Mouse (Mus musculus) common myeloid progenitor, adult 5-6 weeks (primary cell): Measurements from ENCODE around the gene Trim47. TPM values are rescaled to one million over a fixed set of nuclear protein-coding genes. Genes with fewer than 3 reads are reported as not detected.
A peak's percentile ranks its signal among the peaks of the same experiment; 100 is the strongest.
"Not testable (repeated sequence)": the region's sequence is repeated elsewhere in the genome, so short reads cannot be mapped to it uniquely, and the experiment has no call there.

Experiments used
- ATAC-seq: replicated peaks from 2 replicates; pipeline ENCODE4 v1.8.0; 2016; ENCODE audit warnings: low read depth, mild to moderate bottlenecking, moderate TSS enrichment, inconsistent platforms; ENCODE audit not compliant: poor library complexity, severe bottlenecking
- total RNA-seq: library from RNA; stranded (forward); fragments of 200-1000, 187-1606 nt; gene quantifications from 2 replicates; pipeline ENCODE4 v1.2.3, GENCODE M21; 2017

Trim47 gene
- total RNA-seq, 1 experiment from 2014 or later, result 5.8 TPM

- ATAC-seq, result not testable (repeated sequence)
These were observed 34.1 kb downstream of the Trim47 start for GRCm38 (mm10) chr11:116092959-116093358.

DNA sequence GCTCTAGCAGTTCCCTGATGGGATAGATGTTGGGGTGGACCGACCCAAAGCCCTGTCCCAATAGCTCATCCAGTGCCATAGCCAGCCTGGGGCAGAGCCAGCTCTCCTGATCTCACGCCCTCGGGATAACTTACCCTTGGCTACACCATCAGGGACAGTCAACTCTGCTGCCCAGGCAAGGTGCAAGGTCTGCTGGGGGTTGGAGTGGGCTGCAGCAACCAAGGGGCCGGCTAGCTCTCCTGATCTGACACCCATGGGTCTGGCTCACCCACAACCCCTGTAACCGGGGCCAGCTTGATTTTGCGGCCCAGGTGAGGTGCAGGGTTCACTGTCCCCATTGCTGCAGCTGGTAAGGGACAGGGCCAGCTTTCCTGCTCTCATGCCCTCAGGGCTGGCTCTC lies 35.4 kb downstream of the Trim47 start:
- ATAC-seq, result no peak

GRCm38 (mm10) chr11:116089545-116089944 lies 37.5 kb downstream of the Trim47 start:
- ATAC-seq, result no peak

DNA sequence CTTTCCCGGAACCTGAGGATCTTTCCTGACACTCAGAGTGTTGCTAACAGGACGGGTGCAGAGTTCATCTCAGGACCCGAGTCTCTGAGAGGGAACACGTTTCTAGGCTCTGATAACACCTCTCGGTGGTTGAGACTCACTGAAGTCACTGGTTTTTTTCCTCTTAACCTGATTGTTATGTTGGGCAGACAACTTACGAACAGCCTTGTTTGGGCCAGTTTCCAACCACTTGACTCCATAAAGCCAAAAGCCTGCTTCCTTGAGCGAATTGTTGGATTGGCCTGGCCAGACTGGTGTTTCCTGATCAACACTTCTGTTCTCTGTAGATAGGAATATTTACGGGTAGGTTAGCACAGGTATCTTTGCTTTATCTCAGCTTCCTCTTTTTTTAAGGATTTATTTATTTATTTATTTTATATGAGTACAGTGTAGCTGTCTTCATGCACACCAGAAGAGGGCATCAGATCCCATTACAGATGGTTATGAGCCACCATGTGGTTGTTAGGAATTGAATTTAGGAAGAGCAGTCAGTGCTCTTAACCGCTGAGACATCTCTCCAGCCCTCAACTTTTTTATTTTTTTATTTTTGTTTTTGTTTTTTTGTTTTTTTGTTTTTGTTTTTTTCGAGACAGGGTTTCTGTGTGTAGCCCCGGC lies 38.1 kb downstream of the Trim47 start:
- peak; percentile 14 for ATAC-seq

GRCm38 (mm10) chr11:116088188-116088587 lies 38.8 kb downstream of the Trim47 start:
- ATAC-seq, result no peak

DNA sequence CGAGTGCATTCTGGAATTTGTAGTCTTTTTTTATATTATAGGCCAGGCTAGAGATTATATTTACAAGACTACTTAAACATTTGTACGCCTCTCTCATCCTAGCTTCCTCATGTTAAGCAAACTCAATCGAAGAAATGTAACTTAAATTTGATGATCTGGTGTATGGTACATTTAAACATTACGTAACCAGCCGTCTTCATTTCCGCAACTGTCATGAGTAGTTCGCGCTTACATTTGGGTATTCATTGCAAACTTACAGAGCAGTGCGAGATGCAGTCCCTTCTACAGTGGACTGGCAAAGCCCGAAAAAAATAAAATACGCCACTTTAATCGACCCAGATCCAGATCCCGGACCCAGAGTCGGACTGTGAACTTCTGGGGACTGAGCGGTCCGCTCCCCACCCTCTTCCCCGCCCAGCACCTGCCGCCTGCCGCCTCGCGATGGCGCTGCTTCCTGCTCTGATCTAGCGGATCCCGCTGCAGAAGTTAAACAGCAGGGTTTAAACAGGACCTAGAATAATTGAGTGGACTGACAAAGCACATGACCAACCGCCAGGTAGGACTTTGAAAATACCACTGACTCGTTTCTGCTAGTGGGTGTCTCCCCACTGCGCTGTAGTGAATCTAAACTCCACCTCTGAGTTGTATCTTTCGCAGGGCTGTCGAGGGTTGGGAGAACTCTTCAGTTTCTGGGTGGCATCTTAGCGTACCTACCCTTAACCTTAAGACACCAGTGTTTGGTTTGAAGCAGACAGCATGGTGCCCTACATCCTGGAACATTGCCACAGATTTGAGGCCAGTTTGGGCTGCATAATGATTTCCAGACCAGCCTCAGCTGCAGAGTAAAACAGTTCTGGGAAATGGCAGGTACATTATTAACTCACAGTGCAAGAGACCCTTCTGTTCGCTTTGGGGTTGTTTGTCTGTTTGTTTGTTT lies 39.5 kb downstream of the Trim47 start:
- ATAC-seq, result peak; percentile 62

GRCm38 (mm10) chr11:116086258-116087193 lies 40.5 kb downstream of the Trim47 start, which contains the start of gene Wbp2:
Gene Wbp2, minus strand, starts transcription at chr11:116086995.
- peak; percentile 92 for ATAC-seq

- ATAC-seq, result no peak
These were observed 42.8 kb downstream of the Trim47 start for GRCm38 (mm10) chr11:116084166-116084565.

GRCm38 (mm10) chr11:116083096-116083672 lies 43.8 kb downstream of the Trim47 start:
- no peak for ATAC-seq

GRCm38 (mm10) chr11:116081081-116081480 lies 45.9 kb downstream of the Trim47 start:
- no peak for ATAC-seq

GRCm38 (mm10) chr11:116079511-116079910 lies 47.5 kb downstream of the Trim47 start:
- no peak for ATAC-seq

GRCm38 (mm10) chr11:116078676-116079320 lies 48.2 kb downstream of the Trim47 start:
- ATAC-seq, result no peak

GRCm38 (mm10) chr11:116078221-116078620 lies 48.8 kb downstream of the Trim47 start:
- ATAC-seq, result peak; percentile 45

- peak; percentile 42 for ATAC-seq
These were observed 49.4 kb downstream of the Trim47 start, which contains the start of gene Unc13d for GRCm38 (mm10) chr11:116077446-116078204. Gene Unc13d, minus strand, starts transcription at chr11:116077961.

- peak; percentile 52 for ATAC-seq
These were observed 50.2 kb downstream of the Trim47 start for GRCm38 (mm10) chr11:116076836-116077235.

- ATAC-seq, result no peak
These were observed 50.8 kb downstream of the Trim47 start for GRCm38 (mm10) chr11:116076266-116076540.

- ATAC-seq, result peak; percentile 7; the same call in 1 of the 2 replicates
These were observed 51.3 kb downstream of the Trim47 start for GRCm38 (mm10) chr11:116075539-116076265.

GRCm38 (mm10) chr11:116074436-116074991 lies 52.5 kb downstream of the Trim47 start:
- ATAC-seq, result peak; percentile 20; the same call in 1 of the 2 replicates
